6 mouse cellular contexts compared by ENCODE assay signal in the genomic region with DNA sequence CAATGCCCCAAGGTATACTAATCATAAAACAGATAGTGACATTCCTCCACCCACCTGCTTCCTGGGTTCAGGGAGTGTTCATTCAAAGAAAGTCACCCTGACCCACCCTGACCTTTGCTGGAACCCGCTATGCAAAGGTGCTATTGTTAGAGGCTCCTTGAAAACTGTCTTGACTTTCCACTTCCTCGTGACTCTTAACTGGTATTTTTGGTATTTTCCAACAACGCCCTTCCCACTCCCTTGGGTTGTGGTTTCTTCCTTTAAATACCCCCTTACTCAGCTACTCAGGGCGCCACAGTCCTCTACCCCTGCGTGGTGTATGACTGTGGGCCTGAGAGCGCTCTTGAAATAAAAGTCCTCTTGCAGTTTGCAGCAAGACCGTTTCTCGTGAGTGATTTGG.
A peak's percentile ranks its signal among the peaks of the same experiment; 100 is the strongest.
DNase-seq lines count a peak whose midpoint lies in the region; TF ChIP-seq lines count a peak whose summit lies in the region.
"Not testable (repeated sequence)": the region's sequence is repeated elsewhere in the genome, so short reads cannot be mapped to it uniquely, and the experiment has no call there.

No protein-coding gene starts in this region.

- H3K4me1 ChIP-seq in ES-Bruce4 (ENCODE audit: control insufficient read depth, insufficient read depth, low read length); ES-E14 (ENCODE audit: control insufficient read depth in 2 of 2, insufficient read depth in 2 of 2, low read length in 2 of 2, poor library complexity in 1 of 2): not testable (repeated sequence)

- TF ChIP-seq POLR2A in ES-Bruce4 (IDR thresholded peaks at IDR 0.05; ENCODE audit: insufficient read depth, low read length) = not testable (repeated sequence)

- TF ChIP-seq EP300 in ES-Bruce4 (IDR thresholded peaks at IDR 0.05; ENCODE audit: insufficient read depth, low read depth, low read length) = not testable (repeated sequence)

- H3K9ac ChIP-seq in ES-Bruce4 (ENCODE audit: low read depth, poor library complexity, severe bottlenecking); ES-E14 (ENCODE audit: insufficient read depth, low read depth, low read length, poor library complexity, severe bottlenecking): not testable (repeated sequence)

- H3K36me3 ChIP-seq in ES-Bruce4 (ENCODE audit: control insufficient read depth, insufficient read depth, low read length, poor library complexity, severe bottlenecking); ES-E14 (ENCODE audit: control insufficient read depth, insufficient read depth, low read length, poor library complexity, severe bottlenecking): not testable (repeated sequence)

- DNase-seq in ES-CJ7 (ENCODE audit: low read depth, low spot score) = peak; percentile 15
- not testable (repeated sequence) for DNase-seq in ES-E14 (ENCODE audit: low read depth, low spot score)
- peak; percentile 77 for DNase-seq in R1 (ENCODE audit: low read depth, low spot score)
- peak; percentile 56 for DNase-seq in ZHBTc4 (ENCODE audit: low read depth, low spot score)
- peak; percentile 23 for DNase-seq in heart, adult 11 months

- H3K27me3 ChIP-seq in ES-Bruce4 (ENCODE audit: control insufficient read depth, insufficient read depth, low read length, poor library complexity, severe bottlenecking) = not testable (repeated sequence)

- in situ Hi-C loops in ES-E14 (cut with MboI; ENCODE audit: low sequenced_read_pairs in 2 of 2, unreplicated experiment in 2 of 2) = not testable (repeated sequence)

- H3K9me3 ChIP-seq in ES-Bruce4 (replicated peaks; ENCODE audit: control insufficient read depth, insufficient read depth, low read length, poor library complexity, severe bottlenecking) = peaks cover 21% of the 10 kb centered on the region
- not testable (repeated sequence) for H3K9me3 ChIP-seq in ES-E14 (ENCODE audit: control insufficient read depth, insufficient read depth, low read depth, low read length)

- H3K4me3 ChIP-seq in ES-Bruce4 (ENCODE audit: low read depth, low read length); ES-E14 (ENCODE audit: insufficient read depth in 1 of 2, low read depth in 1 of 2, low read length in 2 of 2, poor library complexity in 1 of 2, severe bottlenecking in 1 of 2): not testable (repeated sequence)

- H3K27ac ChIP-seq in ES-Bruce4 (ENCODE audit: insufficient read depth, low read length) = peak overlapping the region; percentile 13; the same call in 1 of the 2 replicates
- H3K27ac ChIP-seq in ES-E14 (ENCODE audit: insufficient read depth, low read depth, low read length, poor library complexity, severe bottlenecking) = peak overlapping the region; percentile 82

- TF ChIP-seq CTCF in ES-Bruce4 (IDR thresholded peaks at IDR 0.05; ENCODE audit: low read depth, low read length) = not testable (repeated sequence)
